ENCODE assay signal across 8 mouse cellular contexts in genomic region chr10:83004389-83004788, GRCm38 (mm10). TPM values are rescaled to one million over a fixed set of nuclear protein-coding genes. Genes with fewer than 3 reads are reported as not detected.
DNase-seq lines count a peak whose midpoint lies in the region; ATAC-seq lines count a peak whose summit lies in the region.

No protein-coding gene starts in this region.

- H3K36me3 ChIP-seq in kidney, embryonic 16.5 days (ENCODE audit: insufficient read depth, low read length): 0 out of 2 replicates have a peak, but pooled peaks cover 5% of the 10 kb centered on the region
- H3K36me3 ChIP-seq in liver, embryonic 16.5 days (ENCODE audit: control insufficient read depth, insufficient read depth): no peaks in the 10 kb centered on the region

- peaks cover 55% of the 10 kb centered on the region for H3K4me1 ChIP-seq in kidney, embryonic 16.5 days (ENCODE audit: insufficient read depth, low read length)
- peaks cover 39% of the 10 kb centered on the region for H3K4me1 ChIP-seq in liver, embryonic 16.5 days (ENCODE audit: control insufficient read depth, low read depth, low read length)

- H3K4me2 ChIP-seq in kidney, embryonic 16.5 days (replicated peaks; ENCODE audit: low read depth, low read length): no peak overlapping the region
- H3K4me2 ChIP-seq in liver, embryonic 16.5 days (ENCODE audit: low read depth, low read length): peak overlapping the region; percentile 15; the same call in 1 of the 2 replicates

- H3K4me3 ChIP-seq in kidney, embryonic 16.5 days (ENCODE audit: low read length): no peak overlapping the region
- no peak overlapping the region for H3K4me3 ChIP-seq in liver, embryonic 16.5 days (ENCODE audit: low read depth, low read length)

- ATAC-seq in kidney, embryonic 16.5 days (ENCODE audit: low FRiP score, low TSS enrichment): no peak
- peak; percentile 24; the same call in 1 of the 2 replicates for ATAC-seq in liver, embryonic 16.5 days (ENCODE audit: low read depth)

- 39% methylated on average over 9 of the region's 9 CpGs for WGBS in kidney, embryonic 16.5 days
- WGBS in liver, embryonic 16.5 days (ENCODE audit: insufficient replicate concordance): 20% methylated on average over 9 of the region's 9 CpGs

- H3K9me3 ChIP-seq in kidney, embryonic 16.5 days (ENCODE audit: low read length): no peaks in the 10 kb centered on the region; the same call in 1 of the 2 replicates
- H3K9me3 ChIP-seq in liver, embryonic 16.5 days (replicated peaks; ENCODE audit: control insufficient read depth, low read length): no peaks in the 10 kb centered on the region

- H3K27ac ChIP-seq in kidney, embryonic 16.5 days (ENCODE audit: low read length): 0 out of 2 replicates have a peak overlapping the region, but pooled peaks have one; percentile 0
- peak overlapping the region; percentile 25; the same call in 1 of the 2 replicates for H3K27ac ChIP-seq in liver, embryonic 16.5 days (ENCODE audit: low read length)

- no peak overlapping the region for H3K9ac ChIP-seq in kidney, embryonic 16.5 days (replicated peaks; ENCODE audit: low read length)
- H3K9ac ChIP-seq in liver, embryonic 16.5 days (ENCODE audit: low read depth, low read length): 0 out of 2 replicates have a peak overlapping the region, but pooled peaks have one; percentile 11

- peak; percentile 86 for DNase-seq in right cerebral cortex, adult 18-20 months
- DNase-seq in right cerebral cortex, postnatal 4 days: no peak
- DNase-seq in frontal cortex, adult 2 months (ENCODE audit: extremely low spot score in 1 of 2, low spot score in 1 of 2): peak; percentile 79 to 84
- peak; percentile 78 to 80 for DNase-seq in right cerebral cortex, postnatal 36 days (ENCODE audit: low spot score in 2 of 2)
- DNase-seq in urinary bladder, adult 18-20 months (ENCODE audit: low spot score in 2 of 2): no peak
- DNase-seq in urinary bladder, postnatal 4 days (ENCODE audit: low spot score in 2 of 2): no peak

- no peaks in the 10 kb centered on the region for H3K27me3 ChIP-seq in kidney, embryonic 16.5 days (ENCODE audit: insufficient read depth, low read length)
- no peaks in the 10 kb centered on the region for H3K27me3 ChIP-seq in liver, embryonic 16.5 days (ENCODE audit: control insufficient read depth, insufficient read depth, low read depth, low read length)

RNA-seq across cellular contexts. Expression of gene Chst11, which starts 19.1 kb away (rescaled TPM):
- polyA plus RNA-seq in frontal cortex, adult 2 months (2012; rRNA removed): 32.8 and 34.6 TPM in 2 replicates
- polyA plus RNA-seq in kidney, embryonic 16.5 days (2015; fragmentation: Nextera tagmentation; extraction: Ambion mirVana): 4.8 and 5.2 TPM in 2 replicates
- polyA plus RNA-seq in liver, embryonic 16.5 days (2015; fragmentation: Nextera tagmentation; extraction: Ambion mirVana): 0.93 and 1.0 TPM in 2 replicates

Comparison
In these comparisons a context has a peak if more than half of its experiments do, and no peak if none do; other contexts are left out.
1. DNase-seq: peak in right cerebral cortex, adult 18-20 months (single experiment), frontal cortex, adult 2 months (2 of 2) and right cerebral cortex, postnatal 36 days (2 of 2); none in right cerebral cortex, postnatal 4 days (single experiment), urinary bladder, adult 18-20 months (0 of 2) and urinary bladder, postnatal 4 days (0 of 2).